Mouse (Mus musculus): ENCODE data around the gene Il4ra. TPM values are rescaled to one million over a fixed set of nuclear protein-coding genes. Genes with fewer than 3 reads are reported as not detected.

Gene Il4ra
- polyA plus RNA-seq, 1 experiment from 2014 or later: 2.6 TPM

- 75% methylated on average over 9 of the region's 9 CpGs for WGBS
- DNase-seq (ENCODE audit: low spot score): no peak
- H3K4me2 ChIP-seq (ENCODE audit: low read depth, severe bottlenecking): no peak overlapping the region
Measured at GRCm38 (mm10) chr7:125561085-125561690, 9.3 kb downstream of the Il4ra start.

GRCm38 (mm10) chr7:125562413-125562812 is 10.5 kb downstream of the Il4ra start:
- no peaks in the 10 kb centered on the region for H3K27me3 ChIP-seq (ENCODE audit: control insufficient read depth, insufficient read depth, low read length)
- H3K36me3 ChIP-seq (ENCODE audit: control insufficient read depth, insufficient read depth, low read length): no peaks in the 10 kb centered on the region
- H3K27ac ChIP-seq (replicated peaks; ENCODE audit: low read depth, low read length): no peak overlapping the region
- DNase-seq (ENCODE audit: low spot score): no peak
- no peak overlapping the region for H3K9ac ChIP-seq (ENCODE audit: low read length)
- no peak for ATAC-seq (ENCODE audit: insufficient number of reproducible peaks, low FRiP score, low TSS enrichment, low read depth)
- 53% methylated on average over 4 of the region's 4 CpGs for WGBS
- H3K4me3 ChIP-seq (ENCODE audit: low read depth, low read length): no peak overlapping the region
- H3K4me2 ChIP-seq (ENCODE audit: low read depth, severe bottlenecking): no peak overlapping the region
- no peaks in the 10 kb centered on the region for H3K4me1 ChIP-seq (ENCODE audit: control insufficient read depth, insufficient read depth, low read length)
- no peaks in the 10 kb centered on the region for H3K9me3 ChIP-seq (ENCODE audit: control insufficient read depth, low read length)

More at GRCm38 (mm10) chr7:125561085-125561690, 9.3 kb downstream of the Il4ra start:
- no peak overlapping the region for H3K27ac ChIP-seq (replicated peaks; ENCODE audit: low read depth, low read length)
- ATAC-seq (ENCODE audit: insufficient number of reproducible peaks, low FRiP score, low TSS enrichment, low read depth): no peak
- H3K4me1 ChIP-seq (ENCODE audit: control insufficient read depth, insufficient read depth, low read length): no peaks in the 10 kb centered on the region
- no peaks in the 10 kb centered on the region for H3K9me3 ChIP-seq (ENCODE audit: control insufficient read depth, low read length)
- H3K27me3 ChIP-seq (ENCODE audit: control insufficient read depth, insufficient read depth, low read length): no peaks in the 10 kb centered on the region
- no peak overlapping the region for H3K9ac ChIP-seq (ENCODE audit: low read length)
- no peaks in the 10 kb centered on the region for H3K36me3 ChIP-seq (ENCODE audit: control insufficient read depth, insufficient read depth, low read length)
- no peak overlapping the region for H3K4me3 ChIP-seq (ENCODE audit: low read depth, low read length)

- WGBS: 83% methylated on average over 3 of the region's 3 CpGs
- no peak overlapping the region for H3K9ac ChIP-seq (ENCODE audit: low read length)
Measured at GRCm38 (mm10) chr7:125563093-125563492, 11.2 kb downstream of the Il4ra start.

GRCm38 (mm10) chr7:125564316-125565024 is 12.6 kb downstream of the Il4ra start:
- DNase-seq (ENCODE audit: low spot score) (no peak), ATAC-seq (ENCODE audit: insufficient number of reproducible peaks, low FRiP score, low TSS enrichment, low read depth) (no peak)
- Histone ChIP-seq H3K9me3 (ENCODE audit: control insufficient read depth, low read length) (no peaks in the 10 kb centered on the region), H3K9ac (ENCODE audit: low read length) (no peak overlapping the region), H3K4me1 (ENCODE audit: control insufficient read depth, insufficient read depth, low read length) (no peaks in the 10 kb centered on the region), H3K4me2 (ENCODE audit: low read depth, severe bottlenecking) (no peak overlapping the region), H3K27me3 (ENCODE audit: control insufficient read depth, insufficient read depth, low read length) (no peaks in the 10 kb centered on the region), H3K4me3 (ENCODE audit: low read depth, low read length) (no peak overlapping the region), H3K36me3 (ENCODE audit: control insufficient read depth, insufficient read depth, low read length) (no peaks in the 10 kb centered on the region), H3K27ac (replicated peaks; ENCODE audit: low read depth, low read length) (no peak overlapping the region)
- WGBS: 76% methylated on average over 11 of the region's 11 CpGs

More at GRCm38 (mm10) chr7:125563093-125563492, 11.2 kb downstream of the Il4ra start:
- no peak for DNase-seq (ENCODE audit: low spot score)
- H3K4me1 ChIP-seq (ENCODE audit: control insufficient read depth, insufficient read depth, low read length): no peaks in the 10 kb centered on the region
- no peak for ATAC-seq (ENCODE audit: insufficient number of reproducible peaks, low FRiP score, low TSS enrichment, low read depth)
- H3K36me3 ChIP-seq (ENCODE audit: control insufficient read depth, insufficient read depth, low read length): no peaks in the 10 kb centered on the region
- no peaks in the 10 kb centered on the region for H3K9me3 ChIP-seq (ENCODE audit: control insufficient read depth, low read length)
- no peak overlapping the region for H3K4me3 ChIP-seq (ENCODE audit: low read depth, low read length)
- no peak overlapping the region for H3K4me2 ChIP-seq (ENCODE audit: low read depth, severe bottlenecking)
- no peak overlapping the region for H3K27ac ChIP-seq (replicated peaks; ENCODE audit: low read depth, low read length)
- H3K27me3 ChIP-seq (ENCODE audit: control insufficient read depth, insufficient read depth, low read length): no peaks in the 10 kb centered on the region

- Histone ChIP-seq H3K27me3 (ENCODE audit: control insufficient read depth, insufficient read depth, low read length) (no peaks in the 10 kb centered on the region), H3K4me1 (ENCODE audit: control insufficient read depth, insufficient read depth, low read length) (no peaks in the 10 kb centered on the region), H3K36me3 (ENCODE audit: control insufficient read depth, insufficient read depth, low read length) (no peaks in the 10 kb centered on the region), H3K27ac (replicated peaks; ENCODE audit: low read depth, low read length) (no peak overlapping the region), H3K9ac (ENCODE audit: low read length) (no peak overlapping the region), H3K9me3 (ENCODE audit: control insufficient read depth, low read length) (no peaks in the 10 kb centered on the region), H3K4me3 (ENCODE audit: low read depth, low read length) (no peak overlapping the region), H3K4me2 (ENCODE audit: low read depth, severe bottlenecking) (no peak overlapping the region)
- DNase-seq (ENCODE audit: low spot score): no peak
- 68% methylated on average over 12 of the region's 12 CpGs for WGBS
- no peak for ATAC-seq (ENCODE audit: insufficient number of reproducible peaks, low FRiP score, low TSS enrichment, low read depth)
Measured at GRCm38 (mm10) chr7:125565516-125566285, 13.8 kb downstream of the Il4ra start.

- no peaks in the 10 kb centered on the region for H3K9me3 ChIP-seq (ENCODE audit: control insufficient read depth, low read length)
- no peaks in the 10 kb centered on the region for H3K36me3 ChIP-seq (ENCODE audit: control insufficient read depth, insufficient read depth, low read length)
- DNase-seq (ENCODE audit: low spot score) (no peak), ATAC-seq (ENCODE audit: insufficient number of reproducible peaks, low FRiP score, low TSS enrichment, low read depth) (no peak)
- 84% methylated on average over 2 of the region's 2 CpGs for WGBS
- no peaks in the 10 kb centered on the region for H3K4me1 ChIP-seq (ENCODE audit: control insufficient read depth, insufficient read depth, low read length)
- H3K27ac ChIP-seq (replicated peaks; ENCODE audit: low read depth, low read length): no peak overlapping the region
- no peak overlapping the region for H3K4me3 ChIP-seq (ENCODE audit: low read depth, low read length)
- H3K27me3 ChIP-seq (ENCODE audit: control insufficient read depth, insufficient read depth, low read length): no peaks in the 10 kb centered on the region
- H3K4me2 ChIP-seq (ENCODE audit: low read depth, severe bottlenecking): no peak overlapping the region
- no peak overlapping the region for H3K9ac ChIP-seq (ENCODE audit: low read length)
Measured at GRCm38 (mm10) chr7:125566420-125566819, 14.5 kb downstream of the Il4ra start.

GRCm38 (mm10) chr7:125568888-125569287 is 17.0 kb downstream of the Il4ra start:
- H3K4me2 ChIP-seq (ENCODE audit: low read depth, severe bottlenecking): no peak overlapping the region
- no peaks in the 10 kb centered on the region for H3K27me3 ChIP-seq (ENCODE audit: control insufficient read depth, insufficient read depth, low read length)
- no peak for ATAC-seq (ENCODE audit: insufficient number of reproducible peaks, low FRiP score, low TSS enrichment, low read depth)
- H3K4me3 ChIP-seq (ENCODE audit: low read depth, low read length): no peak overlapping the region
- no peaks in the 10 kb centered on the region for H3K36me3 ChIP-seq (ENCODE audit: control insufficient read depth, insufficient read depth, low read length)
- H3K4me1 ChIP-seq (ENCODE audit: control insufficient read depth, insufficient read depth, low read length): no peaks in the 10 kb centered on the region
- 83% methylated on average over 8 of the region's 8 CpGs for WGBS
- H3K9ac ChIP-seq (ENCODE audit: low read length): no peak overlapping the region
- no peak for DNase-seq (ENCODE audit: low spot score)
- no peak overlapping the region for H3K27ac ChIP-seq (replicated peaks; ENCODE audit: low read depth, low read length)
- H3K9me3 ChIP-seq (ENCODE audit: control insufficient read depth, low read length): no peaks in the 10 kb centered on the region

GRCm38 (mm10) chr7:125571891-125572290 is 20.0 kb downstream of the Il4ra start:
- DNase-seq (ENCODE audit: low spot score): no peak
- H3K4me2 ChIP-seq (ENCODE audit: low read depth, severe bottlenecking): no peak overlapping the region
- no peaks in the 10 kb centered on the region for H3K4me1 ChIP-seq (ENCODE audit: control insufficient read depth, insufficient read depth, low read length)
- 88% methylated on average over 19 of the region's 19 CpGs for WGBS
- no peaks in the 10 kb centered on the region for H3K9me3 ChIP-seq (ENCODE audit: control insufficient read depth, low read length)
- H3K27me3 ChIP-seq (ENCODE audit: control insufficient read depth, insufficient read depth, low read length): no peaks in the 10 kb centered on the region
- H3K36me3 ChIP-seq (ENCODE audit: control insufficient read depth, insufficient read depth, low read length): no peaks in the 10 kb centered on the region
- H3K4me3 ChIP-seq (ENCODE audit: low read depth, low read length): no peak overlapping the region
- H3K27ac ChIP-seq (replicated peaks; ENCODE audit: low read depth, low read length): no peak overlapping the region
- no peak overlapping the region for H3K9ac ChIP-seq (ENCODE audit: low read length)
- no peak for ATAC-seq (ENCODE audit: insufficient number of reproducible peaks, low FRiP score, low TSS enrichment, low read depth)

Data from limb, embryonic 11.5 days (tissue).